Mouse (Mus musculus) adrenal gland, adult 10 weeks (tissue): ENCODE results near the gene Gm11168. TPM values are rescaled to one million over a fixed set of nuclear protein-coding genes. Genes with fewer than 3 reads are reported as not detected.

Source experiments
- polyA plus RNA-seq: library from polyadenylated mRNA; stranded (reverse); fragments of 350-450 nt; fragmentation: Illumina TruSeq; extraction: RNeasy Lipid Tissue Mini Kit (QIAGEN cat#74804); gene quantifications from one replicate; pipeline ENCODE4 v1.2.3, GENCODE M21; 2014; ENCODE audit warnings: low read depth, low replicate concordance

The Gm11168 gene
- not detected for polyA plus RNA-seq

DNA sequence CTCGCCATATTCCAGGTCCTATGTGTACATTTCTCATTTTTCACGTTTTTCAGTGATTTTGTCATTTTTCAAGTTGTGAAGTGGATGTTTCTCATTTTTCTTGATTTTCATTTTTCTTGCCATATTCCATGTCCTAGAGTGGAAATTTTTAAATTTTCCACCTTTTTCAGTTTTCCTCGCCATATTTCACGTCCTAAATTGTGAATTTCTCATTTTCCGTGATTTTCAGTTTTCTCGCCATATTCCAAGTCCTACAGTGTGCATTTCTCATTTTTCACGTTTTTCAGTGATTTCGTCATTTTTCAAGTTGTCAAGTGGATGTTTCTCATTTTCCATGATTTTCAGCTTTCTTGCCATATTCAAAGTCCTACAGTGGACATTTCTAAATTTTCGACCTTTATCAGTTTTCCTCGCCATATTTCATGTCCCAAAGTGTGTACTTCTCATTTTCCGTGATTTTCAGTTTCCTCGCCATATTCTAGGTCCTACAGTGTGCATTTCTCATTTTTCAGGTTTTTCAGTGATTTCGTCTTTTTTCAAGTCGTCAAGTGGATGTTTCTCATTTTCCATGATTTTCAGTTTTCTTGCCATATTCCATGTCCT is at the start of gene Gm11168:
Gm11168 (plus strand) TSS at position 553 of the 603 bp plus-strand sequence.

DNA sequence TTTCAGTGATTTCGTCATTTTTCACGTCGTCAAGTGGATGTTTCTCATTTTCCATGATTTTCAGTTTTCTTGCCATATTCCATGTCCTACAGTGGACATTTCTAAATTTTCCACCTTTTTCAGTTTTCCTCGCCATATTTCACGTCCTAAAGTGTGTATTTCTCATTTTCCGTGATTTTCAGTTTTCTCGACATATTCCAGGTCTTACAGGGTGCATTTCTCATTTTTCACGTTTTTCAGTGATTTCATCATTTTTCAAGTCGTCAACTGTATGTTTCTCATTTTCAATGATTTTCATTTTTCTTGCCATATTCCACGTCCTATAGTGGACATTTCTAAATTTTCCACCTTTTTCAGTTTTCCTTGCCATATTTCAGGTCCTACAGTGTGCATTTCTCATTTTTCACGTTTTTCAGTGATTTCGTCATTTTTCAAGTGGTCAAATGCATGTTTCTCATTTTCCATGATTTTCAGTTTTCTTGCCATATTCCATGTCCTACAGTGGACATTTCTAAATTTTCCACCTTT is 2.6 kb upstream of the Gm11168 start, which contains the start of gene Gm10722:
Gm10722 (plus strand) TSS at position 478 of the 528 bp plus-strand sequence.

GRCm38 (mm10) chr9:3012733-3013279 is 9.7 kb downstream of the Gm11168 start, which contains the start of gene Gm10721:
Gm10721 (plus strand) TSS chr9:3013140.

GRCm38 (mm10) chr9:3015354-3015753 is 12.2 kb downstream of the Gm11168 start, which contains the start of gene Gm10720:
Gm10720 (plus strand) TSS chr9:3015654.

DNA sequence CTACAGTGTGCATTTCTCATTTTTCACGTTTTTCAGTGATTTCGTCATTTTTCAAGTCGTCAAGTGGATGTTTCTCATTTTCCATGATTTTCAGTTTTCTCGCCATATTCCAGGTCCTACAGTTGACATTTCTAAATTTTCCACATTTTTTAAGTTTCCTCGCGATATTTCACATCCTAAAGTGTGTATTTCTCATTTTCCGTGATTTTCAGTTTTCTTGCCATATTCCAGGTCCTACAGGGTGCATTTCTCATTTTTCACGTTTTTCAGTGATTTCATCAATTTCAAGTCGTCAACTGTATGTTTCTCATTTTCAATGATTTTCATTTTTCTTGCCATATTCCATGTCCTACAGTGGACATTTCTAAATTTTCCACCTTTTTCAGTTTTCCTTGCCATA is 14.0 kb downstream of the Gm11168 start, which contains the start of gene Gm10719:
Gm10719 (plus strand) TSS at position 301 of the 400 bp plus-strand sequence.

GRCm38 (mm10) chr9:3023312-3023984 is 20.3 kb downstream of the Gm11168 start, which contains the start of gene Gm10718:
Gm10718 (plus strand) TSS chr9:3023547.

GRCm38 (mm10) chr9:3024912-3025467 is 21.8 kb downstream of the Gm11168 start, which contains the start of gene Gm10717:
Gm10717 (plus strand) TSS chr9:3025417.

GRCm38 (mm10) chr9:3034299-3034698 is 31.2 kb downstream of the Gm11168 start, which contains the start of gene Gm17535:
Gm17535 (plus strand) TSS chr9:3034599.

GRCm38 (mm10) chr9:3036577-3036976 is 33.4 kb downstream of the Gm11168 start, which contains the start of gene Gm10715:
Gm10715 (plus strand) TSS chr9:3036877.

Other genes with a start within 250 kb of the Gm11168 start
- gene Gm10722, start 2.4 kb upstream of the Gm11168 start, polyA plus RNA-seq = not detected
- not detected for gene Gm10721, start 9.8 kb downstream of the Gm11168 start, polyA plus RNA-seq
- gene Gm10720, start 12.3 kb downstream of the Gm11168 start, polyA plus RNA-seq = not detected
- not detected for gene Gm10719, start 14.1 kb downstream of the Gm11168 start, polyA plus RNA-seq
- not detected for gene Gm10718, start 20.2 kb downstream of the Gm11168 start, polyA plus RNA-seq
- gene Gm10717, start 22.1 kb downstream of the Gm11168 start, polyA plus RNA-seq = not detected
- not detected for gene Gm17535, start 31.3 kb downstream of the Gm11168 start, polyA plus RNA-seq
- gene Gm10715, start 33.5 kb downstream of the Gm11168 start, polyA plus RNA-seq = not detected